Comparison of ENCODE assay signal across 18 mouse cellular contexts in the genomic region with DNA sequence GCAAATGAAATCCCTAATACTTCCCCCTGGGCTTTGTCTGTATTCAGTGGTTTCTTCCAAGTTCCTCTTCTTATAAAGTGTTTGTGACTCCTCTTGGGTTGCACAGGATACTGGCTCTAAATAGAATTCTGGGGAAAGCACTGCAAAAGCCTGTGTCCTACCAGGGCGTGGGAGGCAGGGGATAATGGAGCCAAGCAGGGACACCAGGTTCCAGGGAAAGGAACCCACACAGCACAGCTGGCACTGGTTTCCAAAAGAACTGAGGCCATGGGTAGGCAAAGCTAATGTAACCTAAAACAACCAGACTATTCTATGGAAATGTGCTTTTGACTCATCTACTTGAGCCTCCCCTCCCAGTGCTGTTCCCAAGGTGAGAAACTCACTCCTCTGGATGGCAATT. TPM values are rescaled to one million over a fixed set of nuclear protein-coding genes. Genes with fewer than 3 reads are reported as not detected.
DNase-seq lines count a peak whose midpoint lies in the region; TF ChIP-seq lines count a peak whose summit lies in the region.
"Had no signal": no experiment of that assay in that cellular context is flagged by ENCODE, and none has a peak within 500 bp of the region (broad histone marks: within the 10 kb centered on the region; RNA-seq: fewer than 3 reads in every experiment).

No protein-coding gene starts in this region.

- no peak overlapping the region for H3K4me3 ChIP-seq in layer of hippocampus, adult 2 months
- H3K4me3 ChIP-seq in left cerebral cortex, adult 2 months: no peak overlapping the region
- H3K4me3 ChIP-seq: embryonic facial prominence, embryonic 10.5 days; forebrain, embryonic 10.5 days; heart, adult 2 months; heart, embryonic 15.5 days; hindbrain, embryonic 13.5 days had no signal

- intact Hi-C loops in left cerebral cortex, adult 2 months (cut with DNase I): no loop called here

- no peak for TF ChIP-seq CTCF in layer of hippocampus, adult 2 months (conservative IDR thresholded peaks at IDR 0.05)
- TF ChIP-seq CTCF in left cerebral cortex, adult 2 months (IDR thresholded peaks at IDR 0.05): no peak

- DNase-seq in layer of hippocampus, adult 11-12 months (ENCODE audit: low spot score): peak; percentile 7
- DNase-seq in layer of hippocampus, adult 2 months (ENCODE audit: low spot score in 2 of 2): no peak
- peak; percentile 62 for DNase-seq in right cerebral cortex, adult 18-20 months
- DNase-seq in right cerebral cortex, postnatal 14 days: no peak
- DNase-seq in left cerebral cortex, adult 2 months (ENCODE audit: extremely low spot score in 1 of 2, low spot score in 2 of 2): peak in 1 of 2 experiments; percentile 35
- DNase-seq in heart, adult 18-20 months: no peak
- DNase-seq: adrenal gland, adult 2 months; adrenal gland, postnatal 25 days; cerebellum, adult 2 months; cerebellum, postnatal 10 days; gastrocnemius, postnatal 10 days; heart, adult 2 months; heart, postnatal 14 days had no signal

- no peak overlapping the region for H3K27ac ChIP-seq in layer of hippocampus, adult 2 months
- peak overlapping the region; percentile 36; the same call in 1 of the 2 replicates for H3K27ac ChIP-seq in left cerebral cortex, adult 2 months
- H3K27ac ChIP-seq: embryonic facial prominence, embryonic 10.5 days; forebrain, embryonic 10.5 days; heart, adult 2 months; heart, embryonic 15.5 days; hindbrain, embryonic 13.5 days; hindbrain, postnatal 0 days had no signal

RNA-seq across cellular contexts. Expression of gene Wars2, which starts 10.3 kb away (rescaled TPM):
- total RNA-seq in layer of hippocampus, adult 2 months (2021): 1 to 10 TPM; 9.0 to 9.5 TPM
- 1 to 10 TPM; 6.5 to 7.3 TPM for total RNA-seq in left cerebral cortex, adult 2 months (2021)
- total RNA-seq in heart, adult 18-20 months (2021): 1 to 10 TPM; 7.4 to 8.3 TPM

Comparison
In these comparisons a context has a peak if more than half of its experiments do, and no peak if none do; other contexts are left out.
1. DNase-seq: peak in layer of hippocampus, adult 11-12 months (single experiment) and right cerebral cortex, adult 18-20 months (single experiment); none in layer of hippocampus, adult 2 months (0 of 2), right cerebral cortex, postnatal 14 days (single experiment) and heart, adult 18-20 months (0 of 2).